Mouse (Mus musculus): Measurements from ENCODE around the gene Cutal.

Cutal gene

GRCm38 (mm10) chr2:34922729-34923128 lies 48.5 kb downstream of the Cutal start:
- DNase-seq: no peak

- no peak for DNase-seq
These were observed 53.1 kb downstream of the Cutal start for GRCm38 (mm10) chr2:34927320-34927719.

- DNase-seq: no peak
These were observed 63.3 kb downstream of the Cutal start for GRCm38 (mm10) chr2:34937460-34937859.

- DNase-seq: peak; percentile 65
These were observed 64.3 kb downstream of the Cutal start for GRCm38 (mm10) chr2:34938269-34939208.

- no peak for DNase-seq
These were observed 66.0 kb downstream of the Cutal start for GRCm38 (mm10) chr2:34940246-34940645.

GRCm38 (mm10) chr2:34941061-34941675 lies 67.0 kb downstream of the Cutal start:
- DNase-seq: no peak
